Mouse (Mus musculus) WW6 (cell line): ENCODE measurements at regions not wholly inside any gene's neighbourhood (a gene's known extent, or its start where the extent isn't known, plus 50 kb on each side); places are given as distances from the start of the nearest gene placed in this dataset.
"Not testable (repeated sequence)": the region's sequence is repeated elsewhere in the genome, so short reads cannot be mapped to it uniquely, and the experiment has no call there.

Experiments used
- DNase-seq: peaks from one replicate; pipeline ENCODE4 v3.0.0-alpha.2; 2013; ENCODE audit warnings: low read depth, low spot score

GRCm38 (mm10) chr16:79313301-79313700 lies 222.4 kb upstream of the Tmprss15 start:
- DNase-seq: no peak

DNA sequence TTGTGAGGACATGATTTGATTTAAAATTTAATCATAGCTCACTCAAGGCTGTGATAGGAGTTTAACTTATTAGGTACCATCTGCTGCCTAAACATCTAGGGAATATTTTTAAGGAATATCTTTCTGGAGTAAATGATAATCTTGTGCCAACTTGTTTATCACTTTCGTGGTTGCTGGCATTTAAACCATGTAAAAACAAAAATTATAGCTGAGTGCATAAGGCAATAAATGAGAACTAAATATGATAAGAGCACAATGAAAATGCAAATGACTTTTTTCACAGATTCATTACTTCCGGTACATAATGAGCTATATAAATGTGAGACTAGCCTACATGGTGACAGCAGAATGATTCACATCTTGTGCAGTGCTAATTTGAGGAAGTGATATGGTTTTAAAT lies 221.8 kb upstream of the Tmprss15 start:
- DNase-seq: no peak

- DNase-seq: no peak
Observed at GRCm38 (mm10) chr16:79308541-79308940, 217.6 kb upstream of the Tmprss15 start.

DNA sequence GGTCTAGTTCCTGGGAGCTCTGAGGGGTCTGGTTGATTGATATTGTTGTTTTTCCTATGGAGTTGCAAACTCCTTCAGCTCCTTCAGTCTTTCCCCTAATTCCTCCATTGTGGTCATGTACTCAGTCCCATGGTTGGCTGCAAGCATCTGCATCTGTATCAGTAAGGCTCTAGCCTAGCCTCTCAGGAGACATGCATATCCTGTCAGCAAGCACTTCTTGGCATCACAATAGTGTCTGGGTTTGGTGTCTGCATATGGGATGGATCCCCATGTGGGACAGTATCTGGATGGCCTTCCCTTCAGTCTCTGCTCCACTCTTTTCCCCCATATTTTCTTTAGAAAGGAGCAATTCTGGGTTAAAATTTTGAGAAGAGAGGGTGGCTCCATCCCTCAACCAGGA lies 205.7 kb upstream of the Tmprss15 start:
- DNase-seq: not testable (repeated sequence)

GRCm38 (mm10) chr16:79279006-79279405 lies 188.1 kb upstream of the Tmprss15 start:
- no peak for DNase-seq

GRCm38 (mm10) chr16:79256525-79256924 lies 165.6 kb upstream of the Tmprss15 start:
- DNase-seq: no peak

DNA sequence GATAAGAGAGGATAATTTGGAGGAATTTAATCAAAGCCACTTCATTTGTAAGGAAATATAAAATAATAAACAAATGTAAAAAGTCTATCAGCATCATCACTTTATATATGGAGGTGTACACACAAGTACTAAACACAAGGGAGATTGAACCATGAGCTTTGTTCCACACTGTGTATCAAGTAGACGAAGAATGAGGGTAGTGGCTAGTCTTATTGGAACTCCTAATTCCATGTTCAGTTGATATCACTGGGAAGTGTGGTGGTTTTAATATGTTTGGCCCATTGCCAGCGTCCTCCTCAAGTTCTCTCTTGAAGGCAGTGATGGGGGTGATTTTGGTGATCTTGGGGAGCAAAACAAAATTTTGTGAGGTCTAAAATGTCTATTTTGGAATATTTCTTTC lies 165.2 kb upstream of the Tmprss15 start:
- no peak for DNase-seq

DNA sequence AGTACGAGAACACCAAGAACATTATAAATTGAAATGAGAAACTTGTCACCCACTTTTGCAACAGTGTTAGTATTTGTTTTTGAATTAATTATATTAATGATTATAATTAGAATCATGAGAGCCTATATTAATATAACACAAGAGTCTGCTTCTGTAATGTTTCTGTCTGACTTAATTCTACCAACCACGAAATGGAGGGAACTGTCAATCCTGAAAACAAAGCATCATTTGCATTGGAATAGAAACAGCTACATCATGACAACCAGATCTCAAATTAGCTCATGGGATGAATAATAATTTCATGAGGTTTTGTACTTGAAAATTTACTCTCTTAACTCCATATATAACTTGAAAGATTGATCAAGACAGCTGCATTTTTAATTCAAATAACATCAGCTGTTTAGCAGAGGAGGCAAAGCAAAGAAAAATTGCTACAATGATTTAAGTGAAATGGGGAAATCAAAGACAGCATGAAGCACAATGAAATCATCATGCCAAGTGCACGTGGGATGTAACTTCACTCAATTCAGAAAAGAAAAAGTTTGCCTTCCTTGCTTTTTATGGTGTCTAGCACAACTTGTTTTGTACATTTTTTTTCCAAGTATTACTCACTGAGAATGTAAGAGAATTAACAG lies 150.1 kb upstream of the Tmprss15 start:
- no peak for DNase-seq

GRCm38 (mm10) chr16:79240191-79240590 lies 149.3 kb upstream of the Tmprss15 start:
- no peak for DNase-seq

DNA sequence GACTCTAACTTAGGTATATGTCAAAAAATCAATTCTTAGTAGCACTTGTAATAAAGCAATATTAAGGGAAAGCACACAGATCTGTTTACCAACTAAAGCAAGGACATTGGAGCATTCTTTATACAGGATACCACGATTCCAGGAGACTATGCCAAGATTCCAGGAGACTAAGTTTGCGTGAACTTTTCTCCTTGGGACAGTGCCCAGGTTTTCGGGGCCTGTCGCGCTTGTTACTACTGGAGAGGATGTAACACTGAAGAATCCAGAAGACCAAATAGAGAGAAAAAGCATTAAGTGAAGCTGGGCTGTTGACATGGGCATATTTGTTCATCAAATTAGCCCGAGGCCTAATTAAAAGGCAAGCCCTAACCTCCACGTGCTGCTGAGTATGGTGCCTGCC lies 100.3 kb upstream of the Tmprss15 start:
- no peak for DNase-seq

DNA sequence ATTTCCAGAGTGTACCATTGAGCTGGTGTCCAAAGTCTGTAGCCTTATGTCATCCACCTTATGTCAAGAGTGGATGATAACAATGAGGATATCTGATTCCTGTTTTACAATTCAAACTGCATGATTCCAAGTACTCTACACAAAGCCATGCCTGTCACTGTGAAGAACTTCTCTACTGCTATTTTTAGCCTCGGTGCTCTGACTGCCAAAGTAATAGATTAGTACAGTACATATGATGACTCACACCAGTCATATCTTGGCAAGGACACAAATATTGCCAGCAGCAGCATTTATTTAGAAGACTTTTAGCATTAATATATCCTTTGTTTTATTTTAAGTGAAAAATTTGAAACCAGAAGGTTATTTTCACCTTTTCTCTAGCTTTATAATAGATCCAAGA lies 95.6 kb upstream of the Tmprss15 start:
- DNase-seq: no peak

- DNase-seq: no peak
Observed at GRCm38 (mm10) chr16:79182474-79182873, 91.6 kb upstream of the Tmprss15 start.

DNA sequence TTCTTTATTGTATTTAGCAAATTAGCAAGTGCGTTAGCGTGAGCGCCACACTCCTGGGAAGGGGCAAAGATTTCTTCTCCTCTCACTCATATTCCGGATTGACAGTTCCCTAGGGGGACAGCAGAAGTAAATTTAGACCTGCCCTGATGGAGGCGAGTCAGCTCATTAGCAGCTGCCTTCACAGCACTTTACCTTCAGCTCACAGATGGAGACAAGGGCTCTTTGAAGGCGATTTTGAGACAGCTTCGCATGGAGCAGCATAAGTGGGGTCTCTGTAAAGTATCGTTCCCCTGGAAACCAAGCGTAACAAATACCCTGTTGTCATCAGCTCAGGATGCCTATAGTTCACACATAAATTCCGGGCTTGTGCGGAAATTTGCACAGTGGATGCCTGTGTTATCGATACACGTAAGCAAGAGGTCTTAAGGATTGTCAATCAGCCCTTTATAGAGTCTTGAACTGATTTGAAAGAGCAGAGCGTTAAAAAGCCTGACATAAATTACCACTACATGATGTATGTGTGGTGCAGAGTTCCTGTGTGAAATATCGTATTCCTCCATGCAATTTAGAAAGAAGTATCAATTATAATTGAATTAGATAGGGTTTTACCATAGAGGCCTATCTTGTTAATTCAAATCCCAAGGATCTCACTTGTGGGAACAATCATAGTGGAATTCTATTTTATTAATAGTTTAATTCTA lies 86.6 kb upstream of the Tmprss15 start:
- no peak for DNase-seq

DNA sequence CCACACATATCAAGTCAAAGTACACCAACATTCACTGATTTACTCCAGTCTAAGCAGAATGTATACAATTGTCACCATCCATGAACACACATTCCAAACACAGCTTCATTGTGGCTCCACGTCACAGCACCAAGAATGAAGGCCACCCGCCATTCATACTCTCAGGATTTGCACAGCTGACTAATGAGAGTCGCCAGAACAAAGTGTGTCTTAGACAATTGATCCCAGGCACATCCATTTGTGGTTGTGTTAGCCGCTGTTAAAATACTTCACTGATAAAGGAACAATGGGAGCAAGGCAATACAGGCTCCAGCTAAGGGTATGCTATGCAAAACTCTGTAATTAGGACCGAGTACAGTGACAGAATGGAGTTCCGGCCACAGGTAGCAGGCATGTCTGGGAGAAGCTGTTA lies 85.9 kb upstream of the Tmprss15 start:
- no peak for DNase-seq

GRCm38 (mm10) chr16:79168193-79168592 lies 77.3 kb upstream of the Tmprss15 start:
- peak; percentile 29 for DNase-seq

GRCm38 (mm10) chr16:79142813-79143212 lies 51.9 kb upstream of the Tmprss15 start:
- DNase-seq: no peak
